8 mouse cellular contexts compared by ENCODE assay signal in genomic region chr17:34121879-34122187, GRCm38 (mm10). TPM values are rescaled to one million over a fixed set of nuclear protein-coding genes. Genes with fewer than 3 reads are reported as not detected.
DNase-seq lines count a peak whose midpoint lies in the region; ATAC-seq lines count a peak whose summit lies in the region.

No protein-coding gene starts in this region.

- DNase-seq in heart, embryonic 10.5 days (ENCODE audit: low spot score) = peak; percentile 82
- DNase-seq in heart, postnatal 25 days (ENCODE audit: low spot score) = no peak
- peak; percentile 75 for DNase-seq in ZHBTc4 (ENCODE audit: low read depth, low spot score)
- peak; percentile 82 for DNase-seq in yolk sac, embryonic 10.5 days (ENCODE audit: low spot score)

- 2% methylated on average over 9 of the region's 10 CpGs for WGBS in heart, embryonic 10.5 days
- 1% methylated on average over 10 of the region's 10 CpGs for WGBS in embryonic facial prominence, embryonic 12.5 days
- 0% methylated on average over 8 of the region's 10 CpGs for WGBS in hindbrain, embryonic 13.5 days
- 2% methylated on average over 10 of the region's 10 CpGs for WGBS in limb, embryonic 12.5 days
- WGBS in midbrain, embryonic 13.5 days = 2% methylated on average over 10 of the region's 10 CpGs

- H3K9me3 ChIP-seq in heart, embryonic 10.5 days = no peaks in the 10 kb centered on the region
- no peaks in the 10 kb centered on the region for H3K9me3 ChIP-seq in embryonic facial prominence, embryonic 12.5 days
- H3K9me3 ChIP-seq in hindbrain, embryonic 13.5 days = no peaks in the 10 kb centered on the region
- no peaks in the 10 kb centered on the region for H3K9me3 ChIP-seq in limb, embryonic 12.5 days
- H3K9me3 ChIP-seq in midbrain, embryonic 13.5 days = no peaks in the 10 kb centered on the region

- H3K27ac ChIP-seq in heart, embryonic 10.5 days = peak overlapping the region; percentile 98
- H3K27ac ChIP-seq in embryonic facial prominence, embryonic 12.5 days = peak overlapping the region; percentile 100
- H3K27ac ChIP-seq in hindbrain, embryonic 13.5 days = peak overlapping the region; percentile 100
- peak overlapping the region; percentile 100 for H3K27ac ChIP-seq in limb, embryonic 12.5 days
- H3K27ac ChIP-seq in midbrain, embryonic 13.5 days = peak overlapping the region; percentile 100

- H3K36me3 ChIP-seq in heart, embryonic 10.5 days = peaks cover 34% of the 10 kb centered on the region
- peaks cover 18% of the 10 kb centered on the region for H3K36me3 ChIP-seq in embryonic facial prominence, embryonic 12.5 days
- peaks cover 15% of the 10 kb centered on the region for H3K36me3 ChIP-seq in hindbrain, embryonic 13.5 days
- H3K36me3 ChIP-seq in limb, embryonic 12.5 days = peaks cover 20% of the 10 kb centered on the region
- peaks cover 19% of the 10 kb centered on the region for H3K36me3 ChIP-seq in midbrain, embryonic 13.5 days

- ATAC-seq in embryonic facial prominence, embryonic 12.5 days (ENCODE audit: insufficient number of reproducible peaks, insufficient read depth, low FRiP score, low TSS enrichment) = 0 out of 2 replicates have a peak, but pooled peaks have one; percentile 6
- ATAC-seq in hindbrain, embryonic 13.5 days (ENCODE audit: low FRiP score) = 0 out of 2 replicates have a peak, but pooled peaks have one; percentile 7
- ATAC-seq in limb, embryonic 12.5 days (ENCODE audit: insufficient number of reproducible peaks, insufficient read depth, low FRiP score, low TSS enrichment, low read depth) = no peak
- peak; percentile 10; the same call in 1 of the 2 replicates for ATAC-seq in midbrain, embryonic 13.5 days

- intact Hi-C loops in heart, postnatal 25 days (cut with DNase I) = loop anchor here (10.0 kb wide), 1 partner anchor 463 kb away; the partner anchor contains the start of gene Gpsm3

- H3K4me1 ChIP-seq in heart, embryonic 10.5 days = peaks cover 19% of the 10 kb centered on the region
- H3K4me1 ChIP-seq in embryonic facial prominence, embryonic 12.5 days = peaks cover 12% of the 10 kb centered on the region
- H3K4me1 ChIP-seq in hindbrain, embryonic 13.5 days (replicated peaks) = peaks cover 30% of the 10 kb centered on the region
- H3K4me1 ChIP-seq in limb, embryonic 12.5 days (replicated peaks) = peaks cover 23% of the 10 kb centered on the region
- H3K4me1 ChIP-seq in midbrain, embryonic 13.5 days (replicated peaks) = peaks cover 30% of the 10 kb centered on the region

- H3K4me2 ChIP-seq in embryonic facial prominence, embryonic 12.5 days (replicated peaks) = peak overlapping the region; percentile 94
- peak overlapping the region; percentile 93 for H3K4me2 ChIP-seq in hindbrain, embryonic 13.5 days
- H3K4me2 ChIP-seq in limb, embryonic 12.5 days = peak overlapping the region; percentile 74
- H3K4me2 ChIP-seq in midbrain, embryonic 13.5 days (replicated peaks) = peak overlapping the region; percentile 98

- H3K27me3 ChIP-seq in heart, embryonic 10.5 days (ENCODE audit: insufficient read depth, poor library complexity, severe bottlenecking) = no peaks in the 10 kb centered on the region
- H3K27me3 ChIP-seq in embryonic facial prominence, embryonic 12.5 days = no peaks in the 10 kb centered on the region
- 0 out of 2 replicates have a peak, but pooled peaks cover 2% of the 10 kb centered on the region for H3K27me3 ChIP-seq in hindbrain, embryonic 13.5 days
- H3K27me3 ChIP-seq in limb, embryonic 12.5 days = no peaks in the 10 kb centered on the region
- H3K27me3 ChIP-seq in midbrain, embryonic 13.5 days = 0 out of 2 replicates have a peak, but pooled peaks cover 3% of the 10 kb centered on the region

- H3K4me3 ChIP-seq in heart, embryonic 10.5 days = peak overlapping the region; percentile 83
- H3K4me3 ChIP-seq in embryonic facial prominence, embryonic 12.5 days = peak overlapping the region; percentile 79
- H3K4me3 ChIP-seq in hindbrain, embryonic 13.5 days = peak overlapping the region; percentile 95
- peak overlapping the region; percentile 99 for H3K4me3 ChIP-seq in limb, embryonic 12.5 days (replicated peaks)
- H3K4me3 ChIP-seq in midbrain, embryonic 13.5 days (replicated peaks) = peak overlapping the region; percentile 100

- peak overlapping the region; percentile 97 for H3K9ac ChIP-seq in embryonic facial prominence, embryonic 12.5 days
- H3K9ac ChIP-seq in hindbrain, embryonic 13.5 days = peak overlapping the region; percentile 98
- H3K9ac ChIP-seq in limb, embryonic 12.5 days (replicated peaks) = peak overlapping the region; percentile 99
- H3K9ac ChIP-seq in midbrain, embryonic 13.5 days (replicated peaks) = peak overlapping the region; percentile 99

RNA-seq across cellular contexts. Expression of gene Brd2, which starts 0.6 kb away (rescaled TPM):
- polyA plus RNA-seq in heart, embryonic 10.5 days (2016; fragmentation: Nextera tagmentation; extraction: Ambion mirVana) = 77.6 and 101 TPM in 2 replicates
- total RNA-seq in heart, postnatal 25 days (2021) = 10 to 100 TPM; 72.9 to 75.8 TPM
- polyA plus RNA-seq in embryonic facial prominence, embryonic 12.5 days (2016; fragmentation: Nextera tagmentation; extraction: Ambion mirVana) = 119 and 131 TPM in 2 replicates
- 127 and 129 TPM in 2 replicates for polyA plus RNA-seq in hindbrain, embryonic 13.5 days (2015; fragmentation: Nextera tagmentation; extraction: Ambion mirVana)
- 129 and 134 TPM in 2 replicates for polyA plus RNA-seq in limb, embryonic 12.5 days (2016; fragmentation: Nextera tagmentation; extraction: Ambion mirVana)
- polyA plus RNA-seq in midbrain, embryonic 13.5 days (2015; fragmentation: Nextera tagmentation; extraction: Ambion mirVana) = 128 and 147 TPM in 2 replicates

RNA-seq across cellular contexts. Expression of gene H2-DMa, which starts 2.5 kb away (rescaled TPM):
- polyA plus RNA-seq in heart, embryonic 10.5 days (2016; fragmentation: Nextera tagmentation; extraction: Ambion mirVana) = 4.2 and 7.1 TPM in 2 replicates
- total RNA-seq in heart, postnatal 25 days (2021) = 1 to 10 TPM; 3.7 to 4.5 TPM
- polyA plus RNA-seq in embryonic facial prominence, embryonic 12.5 days (2016; fragmentation: Nextera tagmentation; extraction: Ambion mirVana) = 12.3 and 16.7 TPM in 2 replicates
- 14.4 and 16.9 TPM in 2 replicates for polyA plus RNA-seq in hindbrain, embryonic 13.5 days (2015; fragmentation: Nextera tagmentation; extraction: Ambion mirVana)
- 11.1 and 13.2 TPM in 2 replicates for polyA plus RNA-seq in limb, embryonic 12.5 days (2016; fragmentation: Nextera tagmentation; extraction: Ambion mirVana)
- 13.1 and 15.3 TPM in 2 replicates for polyA plus RNA-seq in midbrain, embryonic 13.5 days (2015; fragmentation: Nextera tagmentation; extraction: Ambion mirVana)

RNA-seq across cellular contexts. Expression of gene H2-DMb2, which starts 21.3 kb away (rescaled TPM):
- 0.18 TPM in 1 of 2 replicates, not detected in the other for polyA plus RNA-seq in heart, embryonic 10.5 days (2016; fragmentation: Nextera tagmentation; extraction: Ambion mirVana)
- 1 to 10 TPM in 1 of 2 experiments, under 1 TPM in 1; 0.91 to 1.6 TPM for total RNA-seq in heart, postnatal 25 days (2021)
- polyA plus RNA-seq in embryonic facial prominence, embryonic 12.5 days (2016; fragmentation: Nextera tagmentation; extraction: Ambion mirVana) = 0.19 and 0.42 TPM in 2 replicates
- 0.27 TPM in 2 replicates for polyA plus RNA-seq in hindbrain, embryonic 13.5 days (2015; fragmentation: Nextera tagmentation; extraction: Ambion mirVana)
- 0.30 and 0.32 TPM in 2 replicates for polyA plus RNA-seq in limb, embryonic 12.5 days (2016; fragmentation: Nextera tagmentation; extraction: Ambion mirVana)
- 0.14 and 0.32 TPM in 2 replicates for polyA plus RNA-seq in midbrain, embryonic 13.5 days (2015; fragmentation: Nextera tagmentation; extraction: Ambion mirVana)

RNA-seq across cellular contexts. Expression of gene H2-Oa, which starts 29.7 kb away (rescaled TPM):
- polyA plus RNA-seq in heart, embryonic 10.5 days (2016; fragmentation: Nextera tagmentation; extraction: Ambion mirVana) = 0.62 and 0.84 TPM in 2 replicates
- total RNA-seq in heart, postnatal 25 days (2021) = not detected
- 0.43 and 0.48 TPM in 2 replicates for polyA plus RNA-seq in embryonic facial prominence, embryonic 12.5 days (2016; fragmentation: Nextera tagmentation; extraction: Ambion mirVana)
- 0.18 TPM in 1 of 2 replicates, not detected in the other for polyA plus RNA-seq in hindbrain, embryonic 13.5 days (2015; fragmentation: Nextera tagmentation; extraction: Ambion mirVana)
- 0.71 and 0.86 TPM in 2 replicates for polyA plus RNA-seq in limb, embryonic 12.5 days (2016; fragmentation: Nextera tagmentation; extraction: Ambion mirVana)
- polyA plus RNA-seq in midbrain, embryonic 13.5 days (2015; fragmentation: Nextera tagmentation; extraction: Ambion mirVana) = not detected in 2 replicates

RNA-seq across cellular contexts. Expression of gene H2-DMb1, which starts 31.0 kb away (rescaled TPM):
- 0.23 and 0.29 TPM in 2 replicates for polyA plus RNA-seq in heart, embryonic 10.5 days (2016; fragmentation: Nextera tagmentation; extraction: Ambion mirVana)
- total RNA-seq in heart, postnatal 25 days (2021) = 1 to 10 TPM; 1.1 to 1.3 TPM
- 2.0 and 2.4 TPM in 2 replicates for polyA plus RNA-seq in embryonic facial prominence, embryonic 12.5 days (2016; fragmentation: Nextera tagmentation; extraction: Ambion mirVana)
- 0.60 and 0.84 TPM in 2 replicates for polyA plus RNA-seq in hindbrain, embryonic 13.5 days (2015; fragmentation: Nextera tagmentation; extraction: Ambion mirVana)
- polyA plus RNA-seq in limb, embryonic 12.5 days (2016; fragmentation: Nextera tagmentation; extraction: Ambion mirVana) = 1.2 and 1.3 TPM in 2 replicates
- 0.43 TPM in 1 of 2 replicates, not detected in the other for polyA plus RNA-seq in midbrain, embryonic 13.5 days (2015; fragmentation: Nextera tagmentation; extraction: Ambion mirVana)
